Mouse (Mus musculus): ENCODE measurements around the gene Pitpnb.

Gene Pitpnb

GRCm38 (mm10) chr5:111421424-111421823, 90.9 kb downstream of the Pitpnb start:
- no peak for DNase-seq (ENCODE audit: low read depth, low spot score)

GRCm38 (mm10) chr5:111422058-111422800, 91.7 kb downstream of the Pitpnb start:
- no peak for DNase-seq (ENCODE audit: low read depth, low spot score)

GRCm38 (mm10) chr5:111423011-111423410, 92.4 kb downstream of the Pitpnb start:
- DNase-seq (ENCODE audit: low read depth, low spot score) = no peak

GRCm38 (mm10) chr5:111423616-111424015, 93.1 kb downstream of the Pitpnb start:
- DNase-seq (ENCODE audit: low read depth, low spot score) = no peak

GRCm38 (mm10) chr5:111425813-111426212, 95.2 kb downstream of the Pitpnb start:
- DNase-seq (ENCODE audit: low read depth, low spot score) = no peak

GRCm38 (mm10) chr5:111426249-111426648, 95.7 kb downstream of the Pitpnb start:
- no peak for DNase-seq (ENCODE audit: low read depth, low spot score)

GRCm38 (mm10) chr5:111428882-111429281, 98.3 kb downstream of the Pitpnb start:
- no peak for DNase-seq (ENCODE audit: low read depth, low spot score)

GRCm38 (mm10) chr5:111429726-111430125, 99.2 kb downstream of the Pitpnb start:
- no peak for DNase-seq (ENCODE audit: low read depth, low spot score)

- DNase-seq (ENCODE audit: low read depth, low spot score) = no peak
Observed at GRCm38 (mm10) chr5:111431007-111431730, 100.6 kb downstream of the Pitpnb start.

- no peak for DNase-seq (ENCODE audit: low read depth, low spot score)
Observed at GRCm38 (mm10) chr5:111432842-111433241, 102.3 kb downstream of the Pitpnb start.

- no peak for DNase-seq (ENCODE audit: low read depth, low spot score)
Observed at GRCm38 (mm10) chr5:111434342-111434842, 103.8 kb downstream of the Pitpnb start.

GRCm38 (mm10) chr5:111436260-111436659, 105.7 kb downstream of the Pitpnb start:
- DNase-seq (ENCODE audit: low read depth, low spot score) = no peak

- DNase-seq (ENCODE audit: low read depth, low spot score) = no peak
Observed at GRCm38 (mm10) chr5:111437205-111437604, 106.6 kb downstream of the Pitpnb start.
